ENCODE assay signal across 8 mouse cellular contexts in genomic region chr4:62964844-62965496, GRCm38 (mm10). TPM values are rescaled to one million over a fixed set of nuclear protein-coding genes. Genes with fewer than 3 reads are reported as not detected.
DNase-seq lines count a peak whose midpoint lies in the region; ATAC-seq and TF ChIP-seq lines count a peak whose summit lies in the region.

No protein-coding gene starts in this region.

- no peak for TF ChIP-seq CTCF in heart, adult 2 months (IDR thresholded peaks at IDR 0.05)

- H3K4me1 ChIP-seq in heart, adult 2 months (ENCODE audit: control insufficient read depth, insufficient read depth, low read length): no peaks in the 10 kb centered on the region
- peaks cover 26% of the 10 kb centered on the region for H3K4me1 ChIP-seq in neural tube, embryonic 13.5 days (replicated peaks)

- H3K4me3 ChIP-seq in heart, adult 2 months: no peak overlapping the region
- peak overlapping the region; percentile 92 for H3K4me3 ChIP-seq in neural tube, embryonic 13.5 days

- TF ChIP-seq EP300 in heart, adult 2 months (IDR thresholded peaks at IDR 0.05; ENCODE audit: insufficient read depth, low read depth, low read length): no peak

- intact Hi-C loops in heart, adult 2 months (cut with DNase I): loop anchor here (10.0 kb wide), 1 partner anchor 140 kb away; no protein-coding TSS in a partner anchor
- intact Hi-C loops in heart, postnatal 36 days (cut with DNase I): loop anchor here (5.0 to 10.0 kb wide), 3 partner anchors 73 to 180 kb away; no protein-coding TSS in a partner anchor

- no peaks in the 10 kb centered on the region for H3K27me3 ChIP-seq in heart, adult 2 months (ENCODE audit: control insufficient read depth, insufficient read depth, low read length)
- H3K27me3 ChIP-seq in neural tube, embryonic 13.5 days: no peaks in the 10 kb centered on the region

- H3K79me2 ChIP-seq in heart, adult 2 months (replicated peaks; ENCODE audit: control insufficient read depth, insufficient read depth, low read length): no peaks in the 10 kb centered on the region

- peak overlapping the region; percentile 55; the same call in 1 of the 2 replicates for H3K9ac ChIP-seq in heart, adult 2 months (ENCODE audit: low read depth, low read length)
- H3K9ac ChIP-seq in neural tube, embryonic 13.5 days: peak overlapping the region; percentile 99

- H3K36me3 ChIP-seq in heart, adult 2 months (ENCODE audit: control insufficient read depth, insufficient read depth, low read length): no peaks in the 10 kb centered on the region
- no peaks in the 10 kb centered on the region for H3K36me3 ChIP-seq in neural tube, embryonic 13.5 days

- H3K9me3 ChIP-seq in neural tube, embryonic 13.5 days: no peaks in the 10 kb centered on the region

- peak overlapping the region; percentile 65 for H3K4me2 ChIP-seq in neural tube, embryonic 13.5 days

- TF ChIP-seq POLR2A in heart, adult 2 months (IDR thresholded peaks at IDR 0.05; ENCODE audit: insufficient read depth, low read depth, low read length): no peak

- no peak overlapping the region for H3K27ac ChIP-seq in heart, adult 2 months
- H3K27ac ChIP-seq in neural tube, embryonic 13.5 days (replicated peaks): peak overlapping the region; percentile 95

- peak in 1 of 2 experiments; percentile 31 for DNase-seq in heart, adult 2 months
- no peak for DNase-seq in heart, postnatal 36 days
- peak; percentile 28 for DNase-seq in urinary bladder, adult 2 months (ENCODE audit: low spot score)
- no peak for DNase-seq in urinary bladder, postnatal 36 days (ENCODE audit: low spot score in 2 of 2)
- DNase-seq in kidney, postnatal 14 days: peak; percentile 40
- no peak for DNase-seq in cerebellum, adult 8-10 months
- no peak for DNase-seq in left cerebral cortex, adult 8-10 months (ENCODE audit: low spot score in 2 of 2)

- ATAC-seq in neural tube, embryonic 13.5 days (ENCODE audit: low read depth): peak; percentile 54; the same call in 1 of the 2 replicates

- 14% methylated on average over 49 of the region's 52 CpGs for WGBS in heart, adult 2 months
- WGBS in neural tube, embryonic 13.5 days: 3% methylated on average over 24 of the region's 52 CpGs

RNA-seq across cellular contexts. Expression of gene Zfp618, which starts 0.4 kb away (rescaled TPM):
- total RNA-seq in heart, adult 2 months (2021): 1 to 10 TPM in 1 of 2 experiments, under 1 TPM in 1; 0.37 to 2.2 TPM
- polyA plus RNA-seq in heart, adult 2 months (2012; rRNA removed): 0.25 and 0.47 TPM in 2 replicates
- total RNA-seq in heart, postnatal 36 days (2021): under 1 TPM; 0.33 to 0.56 TPM
- 3.0 TPM in 2 replicates for polyA plus RNA-seq in urinary bladder, adult 2 months (2012; rRNA removed)
- 40.8 and 40.9 TPM in 2 replicates for polyA plus RNA-seq in neural tube, embryonic 13.5 days (2015; fragmentation: Nextera tagmentation; extraction: Ambion mirVana)
- 1 to 10 TPM; 3.6 to 5.8 (median 4.7) TPM for total RNA-seq in left cerebral cortex, adult 8-10 months (2022)

Comparison
In these comparisons a context has a peak if more than half of its experiments do, and no peak if none do; other contexts are left out.
1. DNase-seq: peak in urinary bladder, adult 2 months (single experiment) and kidney, postnatal 14 days (single experiment); none in heart, postnatal 36 days (0 of 2), urinary bladder, postnatal 36 days (0 of 2), cerebellum, adult 8-10 months (single experiment) and left cerebral cortex, adult 8-10 months (0 of 2).